10 mouse cellular contexts compared by ENCODE assay signal in the genomic region with DNA sequence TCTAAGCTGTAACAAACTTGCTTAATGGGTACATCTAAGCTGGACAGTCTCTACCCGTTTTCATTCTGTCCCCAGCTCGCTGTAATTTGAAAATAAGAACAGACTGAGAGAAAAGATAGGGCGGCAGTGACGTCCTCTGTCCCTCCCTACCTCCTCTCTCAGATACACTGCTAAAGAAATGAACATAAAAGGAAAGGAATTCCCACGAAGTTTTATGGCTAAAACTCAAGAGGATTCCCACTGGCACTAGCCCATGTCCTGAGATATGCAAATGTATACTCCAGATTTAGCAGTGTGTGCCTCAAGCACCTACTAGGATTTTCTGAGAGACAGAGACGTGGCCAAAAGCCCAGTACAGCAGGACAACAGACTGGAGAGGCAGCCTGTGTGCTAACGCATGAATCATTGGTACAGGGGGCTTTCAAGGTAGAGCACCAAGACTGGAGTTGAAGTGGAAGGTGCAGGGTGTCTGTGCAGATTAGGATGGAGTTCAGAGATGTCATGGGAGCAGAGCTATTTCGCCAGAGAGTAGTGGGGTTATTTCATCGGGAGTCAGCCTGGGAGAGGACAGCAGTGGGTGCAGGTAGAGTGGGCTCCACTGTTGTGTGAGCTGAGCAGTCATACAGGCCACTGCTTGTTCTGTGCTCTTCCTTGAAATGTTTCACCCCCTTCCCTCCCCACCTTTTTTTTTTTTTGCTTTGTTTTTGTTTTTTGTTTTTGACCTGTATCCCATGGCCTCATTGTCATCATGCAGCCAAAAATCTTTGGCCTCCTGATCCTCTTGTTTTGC.
DNase-seq lines count a peak whose midpoint lies in the region; ATAC-seq and TF ChIP-seq lines count a peak whose summit lies in the region.
"Had no signal": no experiment of that assay in that cellular context is flagged by ENCODE, and none has a peak within 500 bp of the region (broad histone marks: within the 10 kb centered on the region; RNA-seq: fewer than 3 reads in every experiment).

No protein-coding gene starts in this region.

- H3K4me3 ChIP-seq in hindbrain, embryonic 10.5 days = no peak overlapping the region
- H3K4me3 ChIP-seq in hindbrain, embryonic 11.5 days (ENCODE audit: low read depth, low read length) = no peak overlapping the region
- H3K4me3 ChIP-seq in heart, adult 2 months = peak overlapping the region; percentile 22
- no peak overlapping the region for H3K4me3 ChIP-seq in liver, embryonic 12.5 days

- TF ChIP-seq POLR2A in heart, adult 2 months (IDR thresholded peaks at IDR 0.05; ENCODE audit: insufficient read depth, low read depth, low read length) = no peak

- no peak overlapping the region for H3K9ac ChIP-seq in hindbrain, embryonic 11.5 days (ENCODE audit: low read depth, low read length)
- peak overlapping the region; percentile 58 for H3K9ac ChIP-seq in heart, adult 2 months (ENCODE audit: low read depth, low read length)
- H3K9ac ChIP-seq in liver, embryonic 12.5 days = no peak overlapping the region

- no peak for DNase-seq in hindbrain, embryonic 10.5 days (ENCODE audit: low spot score)
- DNase-seq in hindbrain, embryonic 11.5 days (ENCODE audit: low spot score) = no peak
- peak; percentile 45 for DNase-seq in brain, adult 2 months (ENCODE audit: low read depth, low spot score)
- peak in 1 of 2 experiments; percentile 48 for DNase-seq in heart, adult 2 months
- no peak for DNase-seq in kidney, postnatal 25 days
- DNase-seq in right cerebral cortex, postnatal 14 days = no peak
- no peak for DNase-seq in cerebellum, adult 9-10 months
- DNase-seq: kidney, adult 11 months; midbrain, embryonic 14.5 days had no signal

- intact Hi-C loops in heart, adult 2 months (cut with DNase I) = no loop called here

- peaks cover 3% of the 10 kb centered on the region for H3K79me2 ChIP-seq in heart, adult 2 months (replicated peaks; ENCODE audit: control insufficient read depth, insufficient read depth, low read length)

- TF ChIP-seq CTCF in heart, adult 2 months (IDR thresholded peaks at IDR 0.05) = no peak

- H3K4me1 ChIP-seq in hindbrain, embryonic 10.5 days (replicated peaks) = peaks cover 36% of the 10 kb centered on the region
- H3K4me1 ChIP-seq in hindbrain, embryonic 11.5 days (replicated peaks; ENCODE audit: control insufficient read depth, insufficient read depth, low read length) = no peaks in the 10 kb centered on the region
- H3K4me1 ChIP-seq in heart, adult 2 months (ENCODE audit: control insufficient read depth, insufficient read depth, low read length) = peaks cover 23% of the 10 kb centered on the region
- H3K4me1 ChIP-seq in liver, embryonic 12.5 days = peaks cover 6% of the 10 kb centered on the region

- peak overlapping the region; percentile 59; the same call in 1 of the 2 replicates for H3K27ac ChIP-seq in hindbrain, embryonic 10.5 days
- H3K27ac ChIP-seq in hindbrain, embryonic 11.5 days (ENCODE audit: low read depth, low read length) = no peak overlapping the region
- peak overlapping the region; percentile 66 for H3K27ac ChIP-seq in heart, adult 2 months
- H3K27ac ChIP-seq in liver, embryonic 12.5 days = no peak overlapping the region

- no peak for ATAC-seq in hindbrain, embryonic 11.5 days (ENCODE audit: low FRiP score)
- no peak for ATAC-seq in liver, embryonic 12.5 days

- no peaks in the 10 kb centered on the region for H3K27me3 ChIP-seq in hindbrain, embryonic 10.5 days (ENCODE audit: insufficient read depth, poor library complexity, severe bottlenecking)
- no peaks in the 10 kb centered on the region for H3K27me3 ChIP-seq in hindbrain, embryonic 11.5 days (ENCODE audit: control insufficient read depth, insufficient read depth, low read length)
- H3K27me3 ChIP-seq in heart, adult 2 months (ENCODE audit: control insufficient read depth, insufficient read depth, low read length) = no peaks in the 10 kb centered on the region
- no peaks in the 10 kb centered on the region for H3K27me3 ChIP-seq in liver, embryonic 12.5 days (replicated peaks)

- WGBS in hindbrain, embryonic 10.5 days = 78% methylated on average over 9 of the region's 9 CpGs
- WGBS in hindbrain, embryonic 11.5 days = 76% methylated on average over 9 of the region's 9 CpGs
- WGBS in heart, adult 2 months = 15% methylated on average over 9 of the region's 9 CpGs
- WGBS in liver, embryonic 12.5 days (ENCODE audit: insufficient replicate concordance) = 37% methylated on average over 9 of the region's 9 CpGs

- H3K4me2 ChIP-seq in hindbrain, embryonic 11.5 days (replicated peaks; ENCODE audit: low read depth, low read length) = no peak overlapping the region
- peak overlapping the region; percentile 10; the same call in 1 of the 2 replicates for H3K4me2 ChIP-seq in liver, embryonic 12.5 days

- H3K36me3 ChIP-seq in hindbrain, embryonic 10.5 days = no peaks in the 10 kb centered on the region
- no peaks in the 10 kb centered on the region for H3K36me3 ChIP-seq in hindbrain, embryonic 11.5 days (ENCODE audit: control insufficient read depth, insufficient read depth, low read length)
- H3K36me3 ChIP-seq in heart, adult 2 months (ENCODE audit: control insufficient read depth, insufficient read depth, low read length) = peaks cover 14% of the 10 kb centered on the region
- no peaks in the 10 kb centered on the region for H3K36me3 ChIP-seq in liver, embryonic 12.5 days

- no peak for TF ChIP-seq EP300 in heart, adult 2 months (IDR thresholded peaks at IDR 0.05; ENCODE audit: insufficient read depth, low read depth, low read length)

- H3K9me3 ChIP-seq in hindbrain, embryonic 10.5 days = no peaks in the 10 kb centered on the region
- H3K9me3 ChIP-seq in hindbrain, embryonic 11.5 days (ENCODE audit: control insufficient read depth, low read length) = no peaks in the 10 kb centered on the region
- H3K9me3 ChIP-seq in liver, embryonic 12.5 days (replicated peaks) = no peaks in the 10 kb centered on the region

Comparison
In these comparisons a context has a peak if more than half of its experiments do, and no peak if none do; other contexts are left out.
1. H3K27ac ChIP-seq: peak in hindbrain, embryonic 10.5 days (single experiment) and heart, adult 2 months (single experiment); none in hindbrain, embryonic 11.5 days (single experiment) and liver, embryonic 12.5 days (single experiment).